Mouse (Mus musculus): ENCODE measurements at regions not wholly inside any gene's neighbourhood (a gene's known extent, or its start where the extent isn't known, plus 50 kb on each side); places are given as distances from the start of the nearest gene placed in this dataset.
"Not testable (repeated sequence)": the region's sequence is repeated elsewhere in the genome, so short reads cannot be mapped to it uniquely, and the experiment has no call there.

- DNase-seq = no peak
- no peak overlapping the region for H3K27ac ChIP-seq
- no peak for TF ChIP-seq CTCF (IDR thresholded peaks at IDR 0.05)
- intact Hi-C loops (cut with DNase I) = no loop called here
- H3K4me3 ChIP-seq = no peak overlapping the region
Measured at GRCm38 (mm10) chr6:82143496-82143895, 102.7 kb downstream of the Eva1a start.

- H3K4me3 ChIP-seq = no peak overlapping the region
- no peak overlapping the region for H3K27ac ChIP-seq
- DNase-seq = no peak
- TF ChIP-seq CTCF (IDR thresholded peaks at IDR 0.05) = no peak
- intact Hi-C loops (cut with DNase I) = no loop called here
Measured at GRCm38 (mm10) chr6:82150051-82150450, 109.2 kb downstream of the Eva1a start.

GRCm38 (mm10) chr6:82170349-82171080 is 129.7 kb downstream of the Eva1a start:
- no peak for DNase-seq
- intact Hi-C loops (cut with DNase I) = no loop called here
- Histone ChIP-seq H3K27ac (no peak overlapping the region), H3K4me3 (no peak overlapping the region)
- TF ChIP-seq CTCF (IDR thresholded peaks at IDR 0.05) = no peak

- H3K27ac ChIP-seq = no peak overlapping the region
- no peak overlapping the region for H3K4me3 ChIP-seq
- intact Hi-C loops (cut with DNase I) = no loop called here
- no peak for TF ChIP-seq CTCF (IDR thresholded peaks at IDR 0.05)
- DNase-seq = no peak
Measured at GRCm38 (mm10) chr6:82174943-82175342, 134.1 kb downstream of the Eva1a start.

- no peak for TF ChIP-seq CTCF (IDR thresholded peaks at IDR 0.05)
- Histone ChIP-seq H3K4me3 (no peak overlapping the region), H3K27ac (no peak overlapping the region)
- intact Hi-C loops (cut with DNase I) = no loop called here
- no peak for DNase-seq
Measured at GRCm38 (mm10) chr6:82200130-82200529, 159.3 kb downstream of the Eva1a start.

- Histone ChIP-seq H3K4me3 (no peak overlapping the region), H3K27ac (no peak overlapping the region)
- no peak for DNase-seq
- no peak for TF ChIP-seq CTCF (IDR thresholded peaks at IDR 0.05)
- intact Hi-C loops (cut with DNase I) = no loop called here
Measured at GRCm38 (mm10) chr6:82204821-82205566, 164.2 kb downstream of the Eva1a start.

GRCm38 (mm10) chr6:82237834-82238233 is 164.3 kb upstream of the Tacr1 start:
- Histone ChIP-seq H3K4me3 (no peak overlapping the region), H3K27ac (no peak overlapping the region)
- intact Hi-C loops (cut with DNase I) = no loop called here
- no peak for DNase-seq
- no peak for TF ChIP-seq CTCF (IDR thresholded peaks at IDR 0.05)

GRCm38 (mm10) chr6:82240584-82241245 is 161.4 kb upstream of the Tacr1 start:
- intact Hi-C loops (cut with DNase I) = no loop called here
- DNase-seq = no peak
- no peak overlapping the region for H3K27ac ChIP-seq
- no peak for TF ChIP-seq CTCF (IDR thresholded peaks at IDR 0.05)
- H3K4me3 ChIP-seq = no peak overlapping the region

- intact Hi-C loops (cut with DNase I); H3K4me3 ChIP-seq; DNase-seq; H3K27ac ChIP-seq: not testable (repeated sequence)
Measured at GRCm38 (mm10) chr6:82247652-82248051, 154.5 kb upstream of the Tacr1 start.

- no peak for TF ChIP-seq CTCF (IDR thresholded peaks at IDR 0.05)
- intact Hi-C loops (cut with DNase I) = no loop called here
- no peak for DNase-seq
- Histone ChIP-seq H3K27ac (no peak overlapping the region), H3K4me3 (no peak overlapping the region)
Measured at GRCm38 (mm10) chr6:82284494-82284893, 117.6 kb upstream of the Tacr1 start.

- no peak overlapping the region for H3K27ac ChIP-seq
- no peak for DNase-seq
- intact Hi-C loops (cut with DNase I) = no loop called here
- H3K4me3 ChIP-seq = no peak overlapping the region
- no peak for TF ChIP-seq CTCF (IDR thresholded peaks at IDR 0.05)
Measured at GRCm38 (mm10) chr6:82285233-82285632, 116.9 kb upstream of the Tacr1 start.

GRCm38 (mm10) chr6:82293507-82293906 is 108.6 kb upstream of the Tacr1 start:
- no peak overlapping the region for H3K27ac ChIP-seq
- peak; percentile 25; the same call in 1 of the 2 replicates for TF ChIP-seq CTCF (IDR thresholded peaks at IDR 0.05)
- DNase-seq = no peak
- no peak overlapping the region for H3K4me3 ChIP-seq
- intact Hi-C loops (cut with DNase I) = loop anchor here (10.0 kb wide), 1 partner anchor 411 kb away; the partner anchor contains the start of gene Pole4

All from gastrocnemius, adult 2 months (tissue).